Mouse (Mus musculus) stomach, embryonic 14.5 days (tissue): ENCODE results near the gene Hnrnpf. TPM values are rescaled to one million over a fixed set of nuclear protein-coding genes. Genes with fewer than 3 reads are reported as not detected.

Experiments used
- ATAC-seq: fragments of 200-750 bp; cut with Nextera tagmentation; 2 replicates; pipeline ENCODE4 v1.8.0; 2017; ENCODE audit warnings: low read depth, moderate TSS enrichment; ENCODE audit not compliant: insufficient number of reproducible peaks, insufficient read depth, low FRiP score
- H3K27ac ChIP-seq: fragments of 300-500 bp; sonication (generic); 2 replicates; pipeline ENCODE4 v1.5.1; 2014; ENCODE audit warnings: mild to moderate bottlenecking, low read length, moderate library complexity, mixed read lengths
- H3K27me3 ChIP-seq: fragments of 300-500 bp; sonication (generic); 2 replicates; pipeline ENCODE4 v1.6.1; 2014; ENCODE audit warnings: low read length, control low read depth, mixed read lengths; ENCODE audit not compliant: control insufficient read depth, insufficient read depth
- H3K36me3 ChIP-seq: fragments of 300-500 bp; sonication (generic); 2 replicates; pipeline ENCODE4 v1.6.1; 2014; ENCODE audit warnings: mild to moderate bottlenecking, control low read depth, low read length, moderate library complexity, mixed read lengths; ENCODE audit not compliant: control insufficient read depth, insufficient read depth
- H3K4me1 ChIP-seq: fragments of 300-500 bp; sonication (generic); 2 replicates; pipeline ENCODE4 v1.6.1; 2014; ENCODE audit warnings: low read length, control low read depth, mixed read lengths; ENCODE audit not compliant: control insufficient read depth, insufficient read depth
- H3K4me2 ChIP-seq: fragments of 300-500 bp; sonication (generic); replicated peaks from 2 replicates; pipeline ENCODE4 v1.6.1; 2014; ENCODE audit warnings: low read depth, low read length, control low read depth
- H3K4me3 ChIP-seq: fragments of 300-500 bp; sonication (generic); 2 replicates; pipeline ENCODE4 v1.5.1; 2014; ENCODE audit warnings: low read depth, low read length, control low read depth
- H3K9ac ChIP-seq: fragments of 300-500 bp; sonication (generic); replicated peaks from 2 replicates; pipeline ENCODE4 v1.6.1; 2014; ENCODE audit warnings: low read depth, mild to moderate bottlenecking, control low read depth, low read length, moderate library complexity, mixed read lengths
- H3K9me3 ChIP-seq: fragments of 300-500 bp; sonication (generic); 2 replicates; pipeline ENCODE4 v1.6.1; 2016; ENCODE audit warnings: low read depth, low read length, control low read depth; ENCODE audit not compliant: control insufficient read depth
- WGBS: fragments of 180-500 bp; shearing (Covaris S2); extraction: QIAGEN DNeasy Blood & Tissue Kit; methylation state at CpG from one replicate; pipeline ENCODE4 v1.1.7; 2014; 5-methylcytosine and 5-hydroxymethylcytosine counted together
- microRNA-seq: library from miRNA; unstranded; fragments of <30 nt; microRNA quantifications from one replicate; pipeline ENCODE4, GENCODE M21; 2016
- polyA plus RNA-seq: library from polyadenylated mRNA; unstranded; fragments of >200 nt; fragmentation: Nextera tagmentation; extraction: Ambion mirVana; gene quantifications from 2 replicates; pipeline ENCODE4 v1.2.1, GENCODE M21; 2014

Gene Hnrnpf
- polyA plus RNA-seq, 1 experiment from 2014 or later = 685 TPM

GRCm38 (mm10) chr6:117956851-117957501, 56.9 kb downstream of the Hnrnpf start:
- Histone ChIP-seq H3K4me1 (0 out of 2 replicates have a peak, but pooled peaks cover 4% of the 10 kb centered on the region), H3K27me3 (no peaks in the 10 kb centered on the region), H3K27ac (no peak overlapping the region), H3K4me2 (no peak overlapping the region), H3K4me3 (no peak overlapping the region), H3K36me3 (no peaks in the 10 kb centered on the region), H3K9me3 (no peaks in the 10 kb centered on the region), H3K9ac (no peak overlapping the region)
- WGBS = 21% methylated on average over 14 of the region's 14 CpGs
- ATAC-seq = no peak

- Histone ChIP-seq H3K4me3 (no peak overlapping the region), H3K9ac (no peak overlapping the region), H3K4me2 (no peak overlapping the region), H3K36me3 (no peaks in the 10 kb centered on the region), H3K4me1 (no peaks in the 10 kb centered on the region), H3K27me3 (no peaks in the 10 kb centered on the region), H3K9me3 (no peaks in the 10 kb centered on the region), H3K27ac (no peak overlapping the region)
- 85% methylated on average over 3 of the region's 3 CpGs for WGBS
- no peak for ATAC-seq
These were observed 63.1 kb downstream of the Hnrnpf start for GRCm38 (mm10) chr6:117963201-117963600.

- Histone ChIP-seq H3K9me3 (no peaks in the 10 kb centered on the region), H3K36me3 (no peaks in the 10 kb centered on the region), H3K27ac (no peak overlapping the region), H3K9ac (no peak overlapping the region), H3K27me3 (no peaks in the 10 kb centered on the region), H3K4me1 (no peaks in the 10 kb centered on the region), H3K4me3 (no peak overlapping the region), H3K4me2 (no peak overlapping the region)
- 34% methylated on average over 9 of the region's 9 CpGs for WGBS
- ATAC-seq = no peak
These were observed 66.6 kb downstream of the Hnrnpf start for GRCm38 (mm10) chr6:117966729-117967128.

Small RNA genes within 50 kb of the gene (microRNA-seq; reads per million reads assigned to microRNA genes)
- gene Gm25535 = not detected

Other genes with a start within 250 kb of the Hnrnpf start
- 126 and 141 TPM in 2 replicates for gene Zfp637, start 59.1 kb upstream of the Hnrnpf start, polyA plus RNA-seq
- gene Zfp239, start 38.2 kb upstream of the Hnrnpf start, polyA plus RNA-seq = 7.1 and 7.6 TPM in 2 replicates
- gene Fxyd4, start 37.4 kb downstream of the Hnrnpf start, polyA plus RNA-seq = 4.4 and 5.0 TPM in 2 replicates
- gene Rasgef1a, start 111.1 kb downstream of the Hnrnpf start, polyA plus RNA-seq = 0.14 and 0.21 TPM in 2 replicates
- 15.1 and 18.5 TPM in 2 replicates for gene Csgalnact2, start 238.8 kb downstream of the Hnrnpf start, polyA plus RNA-seq